Mouse (Mus musculus) gastrocnemius, adult 2 months (tissue): ENCODE measurements around the gene Hmga1b. TPM values are rescaled to one million over a fixed set of nuclear protein-coding genes. Genes with fewer than 3 reads are reported as not detected.
"Not testable (repeated sequence)": the region's sequence is repeated elsewhere in the genome, so short reads cannot be mapped to it uniquely, and the experiment has no call there.

Experiments used
- DNase-seq: peaks from one replicate; pipeline ENCODE4 v3.0.0; 2022
- H3K27ac ChIP-seq: fragments of 200-600 bp; 2 replicates; pipeline ENCODE4 v1.8.1; 2022; ENCODE audit warnings: mild to moderate bottlenecking
- H3K4me3 ChIP-seq: fragments of 200-600 bp; 2 replicates; pipeline ENCODE4 v1.8.1; 2022; ENCODE audit warnings: mild to moderate bottlenecking, moderate library complexity
- CTCF ChIP-seq: fragments of 200-600 bp; IDR thresholded peaks from 2 replicates; pipeline ENCODE4 v1.8.1; 2022; ENCODE audit warnings: antibody characterized with exemption, mild to moderate bottlenecking, moderate library complexity
- intact Hi-C: fragments of 180-260 bp; cut with DNase I; formaldehyde crosslinking; loops from one replicate; pipeline ENCODE4 v1.15.1; 2025
- total RNA-seq, 2 experiments: library from RNA; stranded (reverse); gene quantifications; 2 replicates each; pipeline ENCODE4 v1.2.3; 2021

The Hmga1b gene
- total RNA-seq, 2 experiments from 2014 or later: 15.7 to 22.2 TPM

GRCm38 (mm10) chr11:120726243-120727168 is 36.1 kb upstream of the Hmga1b start:
- H3K4me3 ChIP-seq: peak overlapping the region; percentile 90
- intact Hi-C loops: no loop called here
- TF ChIP-seq CTCF: no peak
- DNase-seq: no peak
- peak overlapping the region; percentile 87 for H3K27ac ChIP-seq

DNA sequence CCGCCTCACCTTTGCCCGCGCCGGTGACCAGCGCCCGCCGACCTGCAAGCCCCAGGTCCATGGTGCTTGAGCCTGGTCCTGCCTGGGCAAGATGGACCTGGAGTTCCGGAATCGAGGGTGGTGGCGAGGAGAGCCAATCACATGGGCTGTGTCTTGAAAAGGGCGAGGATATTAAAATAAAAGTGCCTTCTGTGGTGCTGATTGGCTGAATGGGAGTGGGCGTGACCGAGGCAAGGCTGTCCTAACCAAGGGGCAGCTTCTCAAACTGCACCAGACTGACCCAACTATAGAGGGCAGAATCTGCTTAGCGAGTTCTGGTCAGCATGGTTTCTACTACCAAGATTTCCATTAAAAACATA is 35.4 kb upstream of the Hmga1b start, which contains the start of gene Dcxr:
Gene Dcxr, minus strand, starts transcription at position 113 of the 359 bp plus-strand sequence.
- Histone ChIP-seq H3K27ac (peak within 1 kb of the TSS; percentile 87), H3K4me3 (peak within 1 kb of the TSS; percentile 90)
- TF ChIP-seq CTCF: peak; percentile 68
- peak; percentile 94 for DNase-seq
- intact Hi-C loops: no loop called here

GRCm38 (mm10) chr11:120727564-120727963 is 35.0 kb upstream of the Hmga1b start:
- intact Hi-C loops: no loop called here
- TF ChIP-seq CTCF: no peak
- peak overlapping the region; percentile 87 for H3K27ac ChIP-seq
- DNase-seq: no peak
- H3K4me3 ChIP-seq: peak overlapping the region; percentile 90

DNA sequence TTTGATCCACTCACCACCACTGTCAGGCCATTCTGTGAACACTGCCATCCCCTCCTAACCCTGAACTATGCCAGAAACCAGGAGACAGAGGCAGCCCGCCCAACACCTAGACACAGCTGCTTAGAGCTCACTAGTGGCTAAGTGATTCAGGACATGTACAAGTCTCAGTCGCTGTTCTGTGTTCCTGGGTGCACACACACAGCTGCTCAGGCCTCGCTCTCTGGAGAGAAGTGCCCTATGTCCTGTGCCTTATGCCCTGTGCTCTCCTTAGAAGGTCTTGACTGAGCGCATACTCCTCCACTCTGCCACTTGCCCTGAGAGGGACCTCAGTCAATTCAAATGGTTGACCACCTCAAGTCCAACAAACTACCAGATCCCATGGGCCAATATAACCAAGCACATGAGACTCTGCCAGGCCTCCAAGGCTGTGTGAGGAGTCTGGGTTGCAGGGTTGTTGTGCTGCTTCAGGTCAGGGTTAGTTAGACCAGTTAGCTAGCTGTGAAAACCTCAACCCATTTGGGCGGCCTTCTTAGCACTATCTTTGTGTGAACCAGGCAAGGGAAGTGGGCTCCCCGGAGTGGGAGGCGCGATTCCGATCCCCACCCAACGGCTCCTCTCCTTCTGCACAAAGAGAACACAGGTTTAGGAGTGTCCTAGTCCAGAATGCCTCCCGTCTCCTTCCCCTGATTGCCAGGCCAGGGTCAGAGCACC is 33.9 kb upstream of the Hmga1b start:
- Histone ChIP-seq H3K4me3 (no peak overlapping the region), H3K27ac (no peak overlapping the region)
- DNase-seq: no peak
- intact Hi-C loops: no loop called here
- no peak for TF ChIP-seq CTCF

GRCm38 (mm10) chr11:120729432-120730050 is 33.1 kb upstream of the Hmga1b start:
- DNase-seq, intact Hi-C loops, H3K27ac ChIP-seq: not testable (repeated sequence)
- peak overlapping the region; percentile 32 for H3K4me3 ChIP-seq

- DNase-seq: no peak
- intact Hi-C loops: no loop called here
- H3K4me3 ChIP-seq: peak overlapping the region; percentile 51
- H3K27ac ChIP-seq: no peak overlapping the region
- no peak for TF ChIP-seq CTCF
Measured at GRCm38 (mm10) chr11:120730331-120730870, 32.2 kb upstream of the Hmga1b start.

DNA sequence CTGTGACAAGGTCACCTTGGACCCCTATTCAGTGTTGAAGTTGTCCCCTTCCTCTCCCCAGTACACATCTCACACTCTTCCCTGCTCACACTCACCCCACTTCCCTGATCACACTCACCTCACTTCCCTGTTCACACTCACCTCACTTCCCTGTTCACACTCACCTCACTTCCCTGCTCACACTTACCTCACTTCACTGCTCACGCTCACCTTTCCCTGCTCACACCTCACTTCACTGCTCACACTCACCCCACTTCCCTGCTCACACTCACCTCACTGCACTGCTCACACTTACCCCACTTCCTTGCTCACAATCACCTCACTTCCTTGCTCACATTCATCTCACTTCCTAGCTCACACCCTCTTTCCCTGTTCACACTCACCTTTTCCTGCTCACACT is 31.2 kb upstream of the Hmga1b start:
- intact Hi-C loops: no loop called here
- peak overlapping the region; percentile 51 for H3K4me3 ChIP-seq
- no peak for DNase-seq
- TF ChIP-seq CTCF: no peak
- peak overlapping the region; percentile 66 for H3K27ac ChIP-seq

DNA sequence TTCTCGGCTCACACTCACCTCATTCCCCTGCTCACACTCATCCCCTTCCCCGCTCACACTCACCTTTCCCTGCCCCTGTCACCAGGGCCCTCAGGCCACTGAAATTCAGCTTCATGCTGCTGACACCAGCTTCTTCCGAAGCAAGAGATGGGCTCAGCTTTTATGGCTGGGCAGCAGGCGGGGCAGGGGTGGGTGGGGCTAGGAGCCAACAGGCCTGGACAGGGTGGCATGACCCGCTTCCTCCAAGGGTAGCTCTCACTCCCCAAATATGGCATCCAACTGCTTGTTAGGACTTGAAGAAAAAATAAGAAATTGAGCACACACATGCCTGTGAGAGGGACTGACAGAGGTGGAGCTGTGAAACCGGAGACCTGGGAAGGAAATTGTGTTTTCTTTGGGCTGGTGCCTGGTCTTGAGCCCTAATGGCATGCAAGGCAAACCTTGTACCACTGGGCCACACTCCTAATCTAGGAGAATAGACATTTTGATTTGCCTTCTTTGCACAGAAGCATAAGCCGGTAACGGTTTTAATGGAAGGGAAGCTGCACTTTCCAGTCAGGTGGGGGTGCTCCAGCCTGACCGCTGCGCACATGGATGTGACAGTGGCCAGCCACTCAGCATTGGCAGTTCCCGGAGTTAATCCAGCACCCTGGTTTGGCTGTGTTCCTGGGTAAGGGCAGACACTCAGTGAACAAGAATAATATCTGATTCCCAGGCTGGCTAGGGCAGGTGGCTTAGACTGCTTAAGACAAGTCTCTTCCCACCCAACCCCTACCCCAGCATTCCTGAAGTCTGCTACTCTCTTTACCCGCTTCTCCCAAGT is 30.5 kb upstream of the Hmga1b start, which contains the start of gene Cbr2:
Gene Cbr2, minus strand, starts transcription at position 257 of the 823 bp plus-strand sequence.
- Histone ChIP-seq H3K4me3 (peak within 1 kb of the TSS; percentile 51), H3K27ac (peak within 1 kb of the TSS; percentile 66)
- TF ChIP-seq CTCF: no peak; the same call in 1 of the 2 replicates
- intact Hi-C loops: no loop called here
- DNase-seq: peak; percentile 67

DNA sequence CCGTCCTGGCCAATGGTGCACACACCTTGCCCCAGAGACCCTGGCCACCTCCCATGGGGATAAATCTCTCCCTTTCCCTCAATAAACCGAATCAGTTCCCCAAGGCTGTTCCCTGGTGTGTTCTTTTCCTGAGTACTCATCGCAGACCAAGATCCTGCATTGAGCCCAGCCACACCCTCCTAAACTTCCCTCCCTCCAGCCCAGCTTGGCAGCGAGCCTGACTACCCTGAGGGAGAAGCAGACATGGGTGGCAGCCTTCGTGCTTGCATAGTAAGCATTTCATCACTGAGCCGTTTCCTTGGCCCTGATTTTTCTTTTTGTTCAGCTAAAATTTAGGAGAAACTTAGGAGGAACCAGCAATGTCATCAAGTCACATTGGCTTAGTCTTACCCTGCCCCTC is 29.1 kb upstream of the Hmga1b start:
- peak; percentile 69 for DNase-seq
- H3K4me3 ChIP-seq: no peak overlapping the region
- intact Hi-C loops: no loop called here
- TF ChIP-seq CTCF: no peak
- H3K27ac ChIP-seq: no peak overlapping the region

- Histone ChIP-seq H3K4me3 (no peak overlapping the region), H3K27ac (no peak overlapping the region)
- TF ChIP-seq CTCF: no peak
- intact Hi-C loops: loop anchor here (2.0 kb wide), 1 partner anchor 14 kb away; no protein-coding TSS in a partner anchor
- no peak for DNase-seq
Measured at GRCm38 (mm10) chr11:120736424-120736823, 26.2 kb upstream of the Hmga1b start.

- Histone ChIP-seq H3K27ac (no peak overlapping the region), H3K4me3 (no peak overlapping the region)
- TF ChIP-seq CTCF: no peak
- intact Hi-C loops: no loop called here
- no peak for DNase-seq
Measured at GRCm38 (mm10) chr11:120740981-120741380, 21.6 kb upstream of the Hmga1b start.
